Mouse (Mus musculus) liver, embryonic 15.5 days (tissue): ENCODE measurements around the gene Dnaic2. TPM values are rescaled to one million over a fixed set of nuclear protein-coding genes. Genes with fewer than 3 reads are reported as not detected.

Experiments
- ATAC-seq: fragments of 200-750 bp; cut with Nextera tagmentation; 2 replicates; pipeline ENCODE4 v1.8.0; 2017; ENCODE audit warnings: moderate number of reproducible peaks, mild to moderate bottlenecking, moderate library complexity; ENCODE audit not compliant: insufficient read depth
- H3K27ac ChIP-seq: fragments of 300-500 bp; sonication (generic); replicated peaks from 2 replicates; pipeline ENCODE4 v1.5.1; 2015; ENCODE audit warnings: mild to moderate bottlenecking, inconsistent platforms
- H3K27me3 ChIP-seq: fragments of 300-500 bp; sonication (generic); 2 replicates; pipeline ENCODE4 v1.6.1; 2015; ENCODE audit warnings: mild to moderate bottlenecking, inconsistent platforms
- H3K36me3 ChIP-seq: fragments of 300-500 bp; sonication (generic); replicated peaks from 2 replicates; pipeline ENCODE4 v1.6.1; 2015; ENCODE audit warnings: moderate library complexity, mild to moderate bottlenecking, inconsistent platforms
- H3K4me1 ChIP-seq: fragments of 300-500 bp; sonication (generic); replicated peaks from 2 replicates; pipeline ENCODE4 v1.6.1; 2015; ENCODE audit warnings: inconsistent platforms
- H3K4me2 ChIP-seq: fragments of 300-500 bp; sonication (generic); 2 replicates; pipeline ENCODE4 v1.6.1; 2015; ENCODE audit warnings: moderate library complexity, mild to moderate bottlenecking, inconsistent platforms
- H3K4me3 ChIP-seq: fragments of 300-500 bp; sonication (generic); replicated peaks from 2 replicates; pipeline ENCODE4 v1.5.1; 2015; ENCODE audit warnings: mild to moderate bottlenecking, inconsistent platforms
- H3K9ac ChIP-seq: fragments of 300-500 bp; sonication (generic); 2 replicates; pipeline ENCODE4 v1.6.1; 2015; ENCODE audit warnings: moderate library complexity, mild to moderate bottlenecking, inconsistent platforms
- H3K9me3 ChIP-seq: fragments of 300-500 bp; sonication (generic); replicated peaks from 2 replicates; pipeline ENCODE4 v1.6.1; 2016; ENCODE audit warnings: inconsistent platforms
- WGBS: fragments of 180-500 bp; shearing (Covaris S2); methylation state at CpG from one replicate; pipeline ENCODE4 v1.1.7; 2015; ENCODE audit warnings: mixed read lengths; ENCODE audit not compliant: insufficient replicate concordance; 5-methylcytosine and 5-hydroxymethylcytosine counted together
- polyA plus RNA-seq: library from polyadenylated mRNA; unstranded; fragments of >200 nt; fragmentation: Nextera tagmentation; extraction: Ambion mirVana; gene quantifications from 2 replicates; pipeline ENCODE4 v1.2.1, GENCODE M21; 2015

The Dnaic2 gene
- polyA plus RNA-seq, 1 experiment from 2014 or later = 0.18 TPM

DNA sequence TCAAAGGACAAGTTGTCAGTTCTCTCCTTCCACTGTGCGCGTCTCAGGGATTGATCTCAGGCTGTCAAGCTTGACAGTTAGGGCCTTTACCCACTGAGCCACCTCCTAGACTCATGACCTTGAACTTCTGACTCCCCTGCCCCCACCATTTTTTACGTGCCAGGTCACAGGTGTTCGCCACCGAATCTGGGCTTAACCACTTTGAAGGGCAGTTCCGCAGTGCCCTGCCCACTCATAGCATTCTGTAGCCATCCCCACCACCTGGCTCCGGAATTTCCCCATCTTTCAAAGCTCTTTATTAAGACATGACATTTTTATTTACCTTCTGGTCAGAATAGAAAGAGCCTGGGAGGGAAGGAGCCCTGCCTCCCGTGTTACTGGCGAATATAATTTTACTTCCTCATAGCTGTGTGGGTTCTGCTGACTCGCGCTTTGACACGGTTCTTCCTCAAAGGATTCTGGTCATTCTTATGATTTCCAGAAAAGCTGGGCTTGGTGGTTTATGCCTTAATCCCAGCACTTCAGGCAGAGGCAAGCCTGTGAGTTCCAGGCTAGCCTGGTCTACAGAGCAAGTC, 20.4 kb downstream of the Dnaic2 start:
- no peak overlapping the region for H3K4me2 ChIP-seq
- H3K27me3 ChIP-seq = peaks cover 7% of the 10 kb centered on the region; the same call in 1 of the 2 replicates
- ATAC-seq = no peak
- H3K9me3 ChIP-seq = no peaks in the 10 kb centered on the region
- H3K4me1 ChIP-seq = no peaks in the 10 kb centered on the region
- H3K36me3 ChIP-seq = no peaks in the 10 kb centered on the region
- WGBS = 40% methylated on average over 12 of the region's 12 CpGs
- H3K9ac ChIP-seq = no peak overlapping the region
- H3K4me3 ChIP-seq = no peak overlapping the region
- H3K27ac ChIP-seq = no peak overlapping the region

DNA sequence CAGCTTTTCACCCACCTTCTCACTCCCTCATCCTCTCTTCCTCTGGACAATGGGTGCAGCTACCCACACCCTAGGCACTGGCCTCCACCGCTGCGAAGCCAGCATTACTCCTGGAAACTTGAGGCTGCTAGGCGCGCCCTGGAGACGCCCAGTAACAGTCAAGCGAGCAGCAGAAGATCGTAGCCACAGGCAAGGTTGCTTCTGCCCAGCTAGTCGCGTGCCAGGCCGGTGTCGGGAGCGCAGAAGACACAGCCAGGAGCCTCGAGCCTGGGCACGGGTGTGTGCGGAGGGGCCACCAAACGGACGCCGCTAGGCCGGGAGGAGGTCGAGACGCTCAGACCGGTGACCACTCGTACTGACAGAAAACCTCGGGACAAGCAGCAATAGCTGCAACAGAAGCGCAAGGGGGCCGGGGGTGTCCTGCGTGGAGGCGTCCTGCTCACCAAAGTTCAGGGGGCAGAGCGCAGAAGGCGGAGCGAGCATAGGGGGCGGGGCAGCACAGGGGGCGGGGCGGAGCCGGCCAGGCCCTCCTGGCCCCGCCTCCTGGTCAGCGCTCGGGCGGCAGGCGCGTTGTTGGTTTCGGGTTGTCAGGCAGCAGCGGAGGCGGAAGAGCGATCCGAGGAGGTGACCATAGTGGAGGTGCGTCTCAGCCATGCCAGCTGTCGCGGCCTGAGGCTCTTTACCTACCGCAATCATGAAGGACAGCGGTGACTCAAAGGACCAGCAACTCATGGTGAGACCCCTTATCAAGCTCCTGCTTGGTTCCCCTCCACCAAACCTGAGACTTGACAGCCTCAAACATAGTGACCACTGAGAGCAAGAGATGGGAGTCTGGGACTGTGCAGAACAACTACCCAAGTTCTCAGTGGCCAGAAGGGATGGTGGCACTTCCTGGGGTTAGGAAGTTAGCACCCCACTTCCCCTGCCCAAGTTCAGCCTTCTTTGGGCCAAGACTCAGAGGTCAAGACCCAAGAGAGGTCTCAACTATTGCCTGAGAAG, 37.9 kb downstream of the Dnaic2 start, which contains the start of gene Kif19a:
Gene Kif19a, plus strand, starts transcription at position 569 of the 999 bp plus-strand sequence.
- peak; percentile 44 for ATAC-seq
- whole genome bisulfite sequencing = 4% methylated on average over 51 of the region's 51 CpGs
- Histone ChIP-seq H3K4me3 (peak within 1 kb of the TSS; percentile 48), H3K27me3 (peaks cover 47% of the 10 kb centered on the region), H3K36me3 (no peaks in the 10 kb centered on the region), H3K4me2 (peak within 1 kb of the TSS; percentile 72), H3K27ac (no peak within 1 kb of the TSS), H3K9ac (no peak within 1 kb of the TSS), H3K4me1 (peaks cover 11% of the 10 kb centered on the region), H3K9me3 (no peaks in the 10 kb centered on the region)

- Histone ChIP-seq H3K36me3 (no peaks in the 10 kb centered on the region), H3K9me3 (no peaks in the 10 kb centered on the region), H3K27ac (no peak overlapping the region), H3K27me3 (peaks cover 29% of the 10 kb centered on the region), H3K9ac (no peak overlapping the region), H3K4me3 (no peak overlapping the region), H3K4me2 (no peak overlapping the region), H3K4me1 (peaks cover 8% of the 10 kb centered on the region)
- ATAC-seq = no peak
- 59% methylated on average over 6 of the region's 6 CpGs for WGBS
Measured at GRCm38 (mm10) chr11:114769911-114770310, 42.7 kb downstream of the Dnaic2 start.

DNA sequence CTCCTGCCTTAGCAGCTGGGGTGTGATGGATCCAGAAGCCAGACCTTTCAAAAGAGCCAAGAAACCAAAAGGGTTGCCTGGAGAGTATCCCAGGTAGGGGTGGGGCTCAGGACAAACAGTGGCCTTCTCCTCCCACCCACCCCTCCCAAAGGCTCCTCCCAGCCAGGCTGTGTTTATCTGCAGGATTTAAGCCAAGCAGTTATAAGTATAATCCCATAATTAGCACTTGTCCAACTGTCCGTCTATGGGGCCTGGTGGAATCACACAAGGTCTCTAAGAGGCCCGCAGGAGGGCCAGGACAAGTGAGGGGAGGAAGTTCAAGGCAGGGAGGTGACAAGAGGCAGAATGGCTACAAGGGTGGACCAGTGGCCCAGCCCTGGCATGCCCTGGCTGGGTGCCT, 44.7 kb downstream of the Dnaic2 start:
- Histone ChIP-seq H3K9me3 (no peaks in the 10 kb centered on the region), H3K27me3 (peaks cover 10% of the 10 kb centered on the region), H3K4me3 (no peak overlapping the region), H3K9ac (no peak overlapping the region), H3K4me2 (no peak overlapping the region), H3K36me3 (no peaks in the 10 kb centered on the region), H3K4me1 (no peaks in the 10 kb centered on the region), H3K27ac (no peak overlapping the region)
- ATAC-seq = no peak
- WGBS = 53% methylated on average over 2 of the region's 2 CpGs

DNA sequence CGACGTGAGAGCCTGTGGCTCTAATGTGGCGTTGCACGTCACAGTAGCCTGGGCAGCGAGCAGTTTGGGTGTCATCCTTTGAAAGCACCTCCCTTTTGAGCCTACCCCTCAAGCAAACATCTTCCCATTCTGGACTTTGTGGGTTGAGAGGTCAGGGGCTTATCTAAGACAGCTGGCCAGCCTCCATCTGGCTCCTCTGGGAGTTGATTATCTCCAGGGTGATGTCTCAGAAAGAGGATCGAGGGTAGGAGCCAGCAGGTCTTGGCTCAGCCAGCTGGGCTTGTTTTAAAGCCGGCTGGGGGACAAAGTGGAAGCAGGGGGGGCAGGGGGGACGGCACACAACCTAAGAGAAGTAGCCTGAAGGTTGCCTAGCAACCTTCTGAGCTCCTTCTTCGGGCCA, 52.9 kb downstream of the Dnaic2 start:
- no peak for ATAC-seq
- Histone ChIP-seq H3K9ac (no peak overlapping the region), H3K4me1 (no peaks in the 10 kb centered on the region), H3K4me2 (no peak overlapping the region), H3K4me3 (no peak overlapping the region), H3K27ac (no peak overlapping the region), H3K36me3 (no peaks in the 10 kb centered on the region), H3K9me3 (no peaks in the 10 kb centered on the region), H3K27me3 (peaks cover 40% of the 10 kb centered on the region)
- WGBS = 29% methylated on average over 9 of the region's 9 CpGs

GRCm38 (mm10) chr11:114785892-114786291, 58.7 kb downstream of the Dnaic2 start:
- peaks cover 10% of the 10 kb centered on the region for H3K4me1 ChIP-seq
- H3K27ac ChIP-seq = no peak overlapping the region
- H3K9ac ChIP-seq = no peak overlapping the region
- no peak overlapping the region for H3K4me2 ChIP-seq
- H3K27me3 ChIP-seq = peaks cover 75% of the 10 kb centered on the region
- no peaks in the 10 kb centered on the region for H3K9me3 ChIP-seq
- no peak overlapping the region for H3K4me3 ChIP-seq
- 40% methylated on average over 10 of the region's 10 CpGs for WGBS
- no peaks in the 10 kb centered on the region for H3K36me3 ChIP-seq
- no peak for ATAC-seq

GRCm38 (mm10) chr11:114786326-114786725, 59.1 kb downstream of the Dnaic2 start:
- Histone ChIP-seq H3K27me3 (peaks cover 75% of the 10 kb centered on the region), H3K9ac (no peak overlapping the region), H3K4me2 (no peak overlapping the region), H3K9me3 (no peaks in the 10 kb centered on the region), H3K27ac (no peak overlapping the region), H3K4me1 (peaks cover 10% of the 10 kb centered on the region), H3K36me3 (no peaks in the 10 kb centered on the region), H3K4me3 (no peak overlapping the region)
- ATAC-seq = no peak
- 3% methylated on average over 43 of the region's 43 CpGs for WGBS

DNA sequence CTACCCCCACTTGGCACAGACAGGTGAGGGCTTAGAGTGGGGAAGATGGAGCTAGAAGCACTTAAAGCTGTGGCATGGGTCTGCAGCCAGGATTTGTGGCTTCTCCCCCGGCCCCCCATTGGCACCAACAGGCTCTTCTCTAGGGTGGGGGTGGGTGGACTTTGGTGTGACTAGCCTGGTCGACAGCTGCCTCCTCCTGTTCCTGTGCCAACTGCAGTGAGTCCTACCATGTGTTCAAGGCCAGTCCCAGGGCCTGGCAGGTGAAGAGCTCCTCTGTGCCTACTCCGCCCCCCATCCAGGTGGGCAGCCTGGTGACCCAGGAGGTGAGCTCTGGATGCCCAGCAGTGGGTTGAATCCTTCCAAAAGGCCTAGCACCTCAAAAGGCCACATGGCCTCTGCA, 60.4 kb downstream of the Dnaic2 start:
- no peak overlapping the region for H3K4me2 ChIP-seq
- H3K27me3 ChIP-seq = peaks cover 88% of the 10 kb centered on the region
- H3K4me1 ChIP-seq = peaks cover 16% of the 10 kb centered on the region
- H3K4me3 ChIP-seq = no peak overlapping the region
- H3K9ac ChIP-seq = no peak overlapping the region
- no peak overlapping the region for H3K27ac ChIP-seq
- no peaks in the 10 kb centered on the region for H3K36me3 ChIP-seq
- H3K9me3 ChIP-seq = no peaks in the 10 kb centered on the region
- no peak for ATAC-seq
- WGBS = 65% methylated on average over 3 of the region's 3 CpGs

- ATAC-seq = no peak
- H3K9me3 ChIP-seq = no peaks in the 10 kb centered on the region
- no peak overlapping the region for H3K27ac ChIP-seq
- 9% methylated on average over 30 of the region's 30 CpGs for WGBS
- H3K36me3 ChIP-seq = no peaks in the 10 kb centered on the region
- peak overlapping the region; percentile 18 for H3K4me2 ChIP-seq
- peaks cover 98% of the 10 kb centered on the region for H3K27me3 ChIP-seq
- no peak overlapping the region for H3K4me3 ChIP-seq
- no peak overlapping the region for H3K9ac ChIP-seq
- peaks cover 19% of the 10 kb centered on the region for H3K4me1 ChIP-seq
Measured at GRCm38 (mm10) chr11:114789061-114789714, 62.0 kb downstream of the Dnaic2 start.

GRCm38 (mm10) chr11:114789716-114790115, 62.5 kb downstream of the Dnaic2 start:
- Histone ChIP-seq H3K27me3 (peaks cover 96% of the 10 kb centered on the region), H3K4me3 (no peak overlapping the region), H3K27ac (no peak overlapping the region), H3K9ac (no peak overlapping the region), H3K4me1 (peaks cover 19% of the 10 kb centered on the region), H3K36me3 (no peaks in the 10 kb centered on the region), H3K9me3 (no peaks in the 10 kb centered on the region), H3K4me2 (no peak overlapping the region)
- 57% methylated on average over 9 of the region's 9 CpGs for WGBS
- ATAC-seq = no peak

- Histone ChIP-seq H3K4me1 (peaks cover 19% of the 10 kb centered on the region), H3K9ac (no peak overlapping the region), H3K27me3 (peaks cover 92% of the 10 kb centered on the region), H3K27ac (no peak overlapping the region), H3K36me3 (no peaks in the 10 kb centered on the region), H3K4me2 (no peak overlapping the region), H3K9me3 (no peaks in the 10 kb centered on the region), H3K4me3 (no peak overlapping the region)
- 49% methylated on average over 12 of the region's 12 CpGs for WGBS
- no peak for ATAC-seq
Measured at GRCm38 (mm10) chr11:114790171-114790570, 63.0 kb downstream of the Dnaic2 start.
